Mouse (Mus musculus): ENCODE measurements around the gene Cutal.
"Not testable (repeated sequence)": the region's sequence is repeated elsewhere in the genome, so short reads cannot be mapped to it uniquely, and the experiment has no call there.

The Cutal gene

GRCm38 (mm10) chr2:34874271-34874670, at the start of gene Cutal:
Gene Cutal (plus strand): TSS chr2:34874396.
- in situ Hi-C loops (cut with MboI; ENCODE audit: low pct_unique_long_range_greater_than_20kb in 1 of 2, low sequenced_read_pairs in 2 of 2, unreplicated experiment in 1 of 2), result no loop called here

- in situ Hi-C loops (cut with MboI; ENCODE audit: low pct_unique_long_range_greater_than_20kb in 1 of 2, low sequenced_read_pairs in 2 of 2, unreplicated experiment in 1 of 2), result no loop called here
Measured at GRCm38 (mm10) chr2:34825827-34826459, 48.3 kb upstream of the Cutal start, which contains the start of gene Fbxw2. Gene Fbxw2 (minus strand): TSS chr2:34826311.

- in situ Hi-C loops (cut with MboI; ENCODE audit: low pct_unique_long_range_greater_than_20kb in 1 of 2, low sequenced_read_pairs in 2 of 2, unreplicated experiment in 1 of 2), result no loop called here
Measured at GRCm38 (mm10) chr2:34826460-34827231, 47.5 kb upstream of the Cutal start.

GRCm38 (mm10) chr2:34827591-34827990, 46.6 kb upstream of the Cutal start:
- in situ Hi-C loops (cut with MboI; ENCODE audit: low pct_unique_long_range_greater_than_20kb in 1 of 2, low sequenced_read_pairs in 2 of 2, unreplicated experiment in 1 of 2), result no loop called here

- in situ Hi-C loops (cut with MboI; ENCODE audit: low pct_unique_long_range_greater_than_20kb in 1 of 2, low sequenced_read_pairs in 2 of 2, unreplicated experiment in 1 of 2), result no loop called here
Measured at GRCm38 (mm10) chr2:34828026-34828425, 46.2 kb upstream of the Cutal start.

- in situ Hi-C loops (cut with MboI; ENCODE audit: low pct_unique_long_range_greater_than_20kb in 1 of 2, low sequenced_read_pairs in 2 of 2, unreplicated experiment in 1 of 2), result not testable (repeated sequence)
Measured at GRCm38 (mm10) chr2:34830066-34830465, 44.1 kb upstream of the Cutal start.

- in situ Hi-C loops (cut with MboI; ENCODE audit: low pct_unique_long_range_greater_than_20kb in 1 of 2, low sequenced_read_pairs in 2 of 2, unreplicated experiment in 1 of 2), result not testable (repeated sequence)
Measured at GRCm38 (mm10) chr2:34832766-34833457, 41.3 kb upstream of the Cutal start, which contains the start of gene Gm34653. Gene Gm34653 (plus strand): TSS chr2:34833007.

- in situ Hi-C loops (cut with MboI; ENCODE audit: low pct_unique_long_range_greater_than_20kb in 1 of 2, low sequenced_read_pairs in 2 of 2, unreplicated experiment in 1 of 2), result no loop called here
Measured at GRCm38 (mm10) chr2:34833624-34834023, 40.6 kb upstream of the Cutal start.

GRCm38 (mm10) chr2:34835669-34836068, 38.5 kb upstream of the Cutal start:
- in situ Hi-C loops (cut with MboI; ENCODE audit: low pct_unique_long_range_greater_than_20kb in 1 of 2, low sequenced_read_pairs in 2 of 2, unreplicated experiment in 1 of 2), result no loop called here

- in situ Hi-C loops (cut with MboI; ENCODE audit: low pct_unique_long_range_greater_than_20kb in 1 of 2, low sequenced_read_pairs in 2 of 2, unreplicated experiment in 1 of 2), result not testable (repeated sequence)
Measured at GRCm38 (mm10) chr2:34840143-34840542, 34.1 kb upstream of the Cutal start.

GRCm38 (mm10) chr2:34841706-34842105, 32.5 kb upstream of the Cutal start:
- in situ Hi-C loops (cut with MboI; ENCODE audit: low pct_unique_long_range_greater_than_20kb in 1 of 2, low sequenced_read_pairs in 2 of 2, unreplicated experiment in 1 of 2), result no loop called here

GRCm38 (mm10) chr2:34843211-34843939, 30.8 kb upstream of the Cutal start:
- in situ Hi-C loops (cut with MboI; ENCODE audit: low pct_unique_long_range_greater_than_20kb in 1 of 2, low sequenced_read_pairs in 2 of 2, unreplicated experiment in 1 of 2), result no loop called here

GRCm38 (mm10) chr2:34847702-34848101, 26.5 kb upstream of the Cutal start:
- in situ Hi-C loops (cut with MboI; ENCODE audit: low pct_unique_long_range_greater_than_20kb in 1 of 2, low sequenced_read_pairs in 2 of 2, unreplicated experiment in 1 of 2), result no loop called here

- in situ Hi-C loops (cut with MboI; ENCODE audit: low pct_unique_long_range_greater_than_20kb in 1 of 2, low sequenced_read_pairs in 2 of 2, unreplicated experiment in 1 of 2), result no loop called here
Measured at GRCm38 (mm10) chr2:34855265-34855664, 18.9 kb upstream of the Cutal start.

GRCm38 (mm10) chr2:34857728-34858127, 16.5 kb upstream of the Cutal start:
- in situ Hi-C loops (cut with MboI; ENCODE audit: low pct_unique_long_range_greater_than_20kb in 1 of 2, low sequenced_read_pairs in 2 of 2, unreplicated experiment in 1 of 2), result no loop called here

- in situ Hi-C loops (cut with MboI; ENCODE audit: low pct_unique_long_range_greater_than_20kb in 1 of 2, low sequenced_read_pairs in 2 of 2, unreplicated experiment in 1 of 2), result no loop called here
Measured at GRCm38 (mm10) chr2:34869680-34870079, 4.5 kb upstream of the Cutal start.

GRCm38 (mm10) chr2:34870520-34871474, 3.4 kb upstream of the Cutal start:
- in situ Hi-C loops (cut with MboI; ENCODE audit: low pct_unique_long_range_greater_than_20kb in 1 of 2, low sequenced_read_pairs in 2 of 2, unreplicated experiment in 1 of 2), result no loop called here

Measured in mouse embryonic stem cell (cell line).